24 mouse cellular contexts compared by ENCODE assay signal in the genomic region with DNA sequence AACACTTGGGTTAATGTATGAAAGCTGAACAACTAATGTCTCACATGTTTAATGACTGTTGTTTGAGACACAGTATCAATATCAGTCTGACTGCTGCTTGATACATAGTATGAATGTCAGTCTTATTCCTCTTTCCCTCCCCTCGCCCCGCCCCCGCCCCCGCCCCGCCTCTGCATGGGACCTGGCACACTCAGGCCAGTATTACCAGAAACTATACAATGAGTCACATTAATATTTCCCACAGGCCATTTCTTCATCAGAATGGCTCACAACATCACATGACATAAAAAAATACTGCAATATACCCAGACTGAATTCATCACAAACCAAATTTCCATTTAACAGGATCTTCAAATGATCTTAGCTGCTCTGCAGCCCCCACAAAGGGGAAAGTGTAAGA.
A peak's percentile ranks its signal among the peaks of the same experiment; 100 is the strongest.
DNase-seq lines count a peak whose midpoint lies in the region; ATAC-seq and TF ChIP-seq lines count a peak whose summit lies in the region.
"Had no signal": no experiment of that assay in that cellular context is flagged by ENCODE, and none has a peak within 500 bp of the region (broad histone marks: within the 10 kb centered on the region; RNA-seq: fewer than 3 reads in every experiment).

No protein-coding gene starts in this region.

- H3K27me3 ChIP-seq in stomach, postnatal 0 days (ENCODE audit: control insufficient read depth, insufficient read depth, low read length), result no peaks in the 10 kb centered on the region
- H3K27me3 ChIP-seq: CH12.LX, Patski had no signal

- H3K4me3 ChIP-seq in stomach, postnatal 0 days (ENCODE audit: low read depth, low read length), result no peak overlapping the region

- H3K27ac ChIP-seq in stomach, postnatal 0 days (replicated peaks), result no peak overlapping the region

- H3K4me1 ChIP-seq in stomach, postnatal 0 days (replicated peaks; ENCODE audit: control insufficient read depth, insufficient read depth), result no peaks in the 10 kb centered on the region

- no peak for TF ChIP-seq CTCF in stomach, postnatal 0 days (IDR thresholded peaks at IDR 0.05; ENCODE audit: low read depth)

- peak; percentile 77 for ATAC-seq in stomach, postnatal 0 days (ENCODE audit: low FRiP score, low TSS enrichment)
- ATAC-seq: activated CD4-positive, CD25-positive, alpha-beta regulatory T cell, adult 4 months; CD4-positive, CD25-positive, alpha-beta regulatory T cell, adult 4 months; Patski had no signal

- no peak overlapping the region for H3K9ac ChIP-seq in stomach, postnatal 0 days (ENCODE audit: low read length)

- WGBS in stomach, postnatal 0 days, result 73% methylated on average over 5 of the region's 5 CpGs

- no peak for TF ChIP-seq EP300 in stomach, postnatal 0 days (optimal IDR thresholded peaks at IDR 0.05)

- H3K36me3 ChIP-seq in stomach, postnatal 0 days (ENCODE audit: control insufficient read depth, insufficient read depth, low read length), result no peaks in the 10 kb centered on the region
- H3K36me3 ChIP-seq: G1E had no signal

- DNase-seq in 416B (ENCODE audit: low read depth), result peak; percentile 33
- peak; percentile 68 for DNase-seq in NIH3T3 (ENCODE audit: low read depth)
- peak; percentile 33 for DNase-seq in fibroblast of lung, adult 2 months (ENCODE audit: low read depth)
- DNase-seq in stomach, postnatal 0 days (ENCODE audit: low spot score), result no peak
- DNase-seq in layer of hippocampus, postnatal 36 days, result no peak
- DNase-seq in kidney, postnatal 36 days, result no peak
- no peak for DNase-seq in right cerebral cortex, postnatal 14 days
- no peak for DNase-seq in cerebellum, postnatal 36 days
- DNase-seq: adrenal gland, adult 2 months; adrenal gland, adult 8-10 months; adrenal gland, postnatal 10 days; adrenal gland, postnatal 14 days; adrenal gland, postnatal 25 days; adrenal gland, postnatal 36 days; B cell, adult 2 months; cerebellum, adult 11 months; cerebellum, adult 11-12 months; cerebellum, adult 18-20 months; cerebellum, adult 2 months had no signal

- H3K9me3 ChIP-seq in stomach, postnatal 0 days (ENCODE audit: control insufficient read depth, low read length), result no peaks in the 10 kb centered on the region

- no peak overlapping the region for H3K4me2 ChIP-seq in stomach, postnatal 0 days (replicated peaks; ENCODE audit: low read depth)

Comparison
In these comparisons a context has a peak if more than half of its experiments do, and no peak if none do; other contexts are left out.
1. DNase-seq: peak in 416B (single experiment), NIH3T3 (single experiment) and fibroblast of lung, adult 2 months (single experiment); none in stomach, postnatal 0 days (single experiment), layer of hippocampus, postnatal 36 days (0 of 2), kidney, postnatal 36 days (0 of 2), right cerebral cortex, postnatal 14 days (single experiment) and cerebellum, postnatal 36 days (0 of 2).